In the genomic region with DNA sequence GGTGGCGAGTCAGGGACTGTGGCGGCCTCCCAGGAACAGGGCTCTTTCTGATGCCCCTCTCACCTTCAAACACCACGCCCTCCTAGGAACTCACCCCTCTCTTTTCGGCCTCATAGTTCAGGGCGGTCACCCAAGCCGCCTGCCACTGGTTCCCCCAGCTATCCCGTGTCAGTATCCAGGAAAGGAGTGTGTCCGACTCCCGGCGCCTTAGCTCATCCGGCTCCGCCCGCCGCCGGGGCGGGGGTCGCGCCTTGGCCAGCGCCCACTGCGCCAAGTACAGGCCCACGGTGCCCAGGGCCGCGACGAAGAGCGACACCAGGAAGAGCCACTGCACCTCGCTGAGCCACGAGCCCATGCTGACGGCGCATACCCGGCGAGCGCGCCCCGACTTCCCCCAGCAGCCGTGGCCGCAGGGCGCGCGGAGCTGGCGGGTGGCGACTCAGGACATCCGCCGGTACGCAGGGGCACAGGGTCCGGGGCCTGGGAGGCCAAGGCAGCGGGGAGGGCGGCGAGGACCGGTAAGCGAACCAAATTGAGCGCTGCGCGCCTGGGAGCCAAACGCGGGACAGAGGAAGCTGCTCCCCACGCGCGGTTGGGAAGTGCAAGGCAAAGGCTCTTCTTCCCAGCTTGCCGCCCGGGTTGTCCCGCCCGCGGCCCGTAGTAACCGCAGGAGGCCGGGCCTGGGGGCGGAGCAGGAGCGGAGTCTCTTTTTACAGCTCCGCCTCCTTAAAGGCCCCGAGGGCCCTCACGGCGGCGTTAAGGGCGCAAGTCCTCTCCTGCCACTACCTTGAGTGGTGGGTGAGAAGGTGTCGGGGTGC, we compare ENCODE assay signal across 8 mouse cellular contexts. TPM values are rescaled to one million over a fixed set of nuclear protein-coding genes. Genes with fewer than 3 reads are reported as not detected.
DNase-seq lines count a peak whose midpoint lies in the region; ATAC-seq and TF ChIP-seq lines count a peak whose summit lies in the region.

No protein-coding gene starts in this region.

- peaks cover 6 to 47% of the 10 kb centered on the region in 2 experiments for H3K4me1 ChIP-seq in CH12.LX (ENCODE audit: control insufficient read depth in 1 of 2, insufficient read depth in 2 of 2)
- H3K4me1 ChIP-seq in forebrain, embryonic 10.5 days, result peaks cover 24% of the 10 kb centered on the region
- H3K4me1 ChIP-seq in heart, embryonic 15.5 days (replicated peaks), result peaks cover 24% of the 10 kb centered on the region
- peaks cover 39% of the 10 kb centered on the region for H3K4me1 ChIP-seq in liver, embryonic 13.5 days (replicated peaks)
- H3K4me1 ChIP-seq in stomach, embryonic 14.5 days (ENCODE audit: control insufficient read depth, insufficient read depth, low read length), result peaks cover 8% of the 10 kb centered on the region; the same call in 1 of the 2 replicates

- no peak overlapping the region for H3K27ac ChIP-seq in CH12.LX (ENCODE audit: insufficient read depth, low read depth)
- peak overlapping the region; percentile 89 for H3K27ac ChIP-seq in forebrain, embryonic 10.5 days
- peak overlapping the region; percentile 87 for H3K27ac ChIP-seq in heart, embryonic 15.5 days
- peak overlapping the region; percentile 45 for H3K27ac ChIP-seq in liver, embryonic 13.5 days
- H3K27ac ChIP-seq in stomach, embryonic 14.5 days (ENCODE audit: low read length), result peak overlapping the region; percentile 90

- H3K79me2 ChIP-seq in CH12.LX (replicated peaks; ENCODE audit: control insufficient read depth, extremely low read depth, insufficient read depth, poor library complexity, severe bottlenecking), result no peaks in the 10 kb centered on the region

- WGBS in forebrain, embryonic 10.5 days, result under 1% methylated on average over 74 of the region's 75 CpGs
- under 1% methylated on average over 74 of the region's 75 CpGs for WGBS in heart, embryonic 15.5 days
- WGBS in liver, embryonic 13.5 days (ENCODE audit: insufficient replicate concordance), result under 1% methylated on average over 75 of the region's 75 CpGs
- WGBS in stomach, embryonic 14.5 days, result under 1% methylated on average over 75 of the region's 75 CpGs

- TF ChIP-seq EP300 in CH12.LX (IDR thresholded peaks at IDR 0.05; ENCODE audit: low read length), result no peak

- H3K9me3 ChIP-seq in CH12.LX (replicated peaks; ENCODE audit: low read length), result no peaks in the 10 kb centered on the region
- H3K9me3 ChIP-seq in forebrain, embryonic 10.5 days, result no peaks in the 10 kb centered on the region
- H3K9me3 ChIP-seq in heart, embryonic 15.5 days (replicated peaks), result no peaks in the 10 kb centered on the region
- H3K9me3 ChIP-seq in liver, embryonic 13.5 days (replicated peaks), result no peaks in the 10 kb centered on the region
- no peaks in the 10 kb centered on the region for H3K9me3 ChIP-seq in stomach, embryonic 14.5 days (ENCODE audit: control insufficient read depth, low read depth, low read length)

- DNase-seq in CH12.LX (ENCODE audit: extremely low read depth), result peak; percentile 77
- DNase-seq in c-Kit-positive CD71-negative TER-119-negative erythroid progenitor cells, embryonic 14.5 days (ENCODE audit: low read depth), result peak; percentile 69
- peak; percentile 75 for DNase-seq in forebrain, embryonic 10.5 days (ENCODE audit: extremely low spot score, low spot score)
- peak; percentile 91 to 95 for DNase-seq in kidney, postnatal 25 days
- peak; percentile 78 for DNase-seq in liver, embryonic 13.5 days
- peak; percentile 66 for DNase-seq in natural killer cell, adult 2 months (ENCODE audit: low spot score in 2 of 2)

- H3K4me2 ChIP-seq in CH12.LX (ENCODE audit: insufficient read depth, low read depth, poor library complexity, severe bottlenecking), result peak overlapping the region; percentile 85
- peak overlapping the region; percentile 78 for H3K4me2 ChIP-seq in heart, embryonic 15.5 days
- H3K4me2 ChIP-seq in liver, embryonic 13.5 days, result peak overlapping the region; percentile 98
- peak overlapping the region; percentile 85 for H3K4me2 ChIP-seq in stomach, embryonic 14.5 days (replicated peaks; ENCODE audit: low read depth, low read length)

- TF ChIP-seq RAD21 in CH12.LX (IDR thresholded peaks at IDR 0.05; ENCODE audit: low read depth, low read length), result no peak

- H3K4me3 ChIP-seq in CH12.LX (replicated peaks in 1 of 3; ENCODE audit: low read depth in 2 of 3, low read length in 2 of 3, poor library complexity in 1 of 3), result peak overlapping the region; percentile 63 to 90 (median 71)
- H3K4me3 ChIP-seq in forebrain, embryonic 10.5 days, result peak overlapping the region; percentile 88
- peak overlapping the region; percentile 77 for H3K4me3 ChIP-seq in heart, embryonic 15.5 days
- peak overlapping the region; percentile 80 for H3K4me3 ChIP-seq in liver, embryonic 13.5 days (replicated peaks)
- H3K4me3 ChIP-seq in stomach, embryonic 14.5 days (ENCODE audit: low read depth, low read length), result peak overlapping the region; percentile 93

- no peaks in the 10 kb centered on the region for H3K36me3 ChIP-seq in CH12.LX (replicated peaks in 1 of 2; ENCODE audit: control insufficient read depth in 1 of 2, insufficient read depth in 1 of 2, low read length in 1 of 2)
- no peaks in the 10 kb centered on the region for H3K36me3 ChIP-seq in forebrain, embryonic 10.5 days (replicated peaks)
- no peaks in the 10 kb centered on the region for H3K36me3 ChIP-seq in heart, embryonic 15.5 days
- H3K36me3 ChIP-seq in liver, embryonic 13.5 days, result no peaks in the 10 kb centered on the region
- H3K36me3 ChIP-seq in stomach, embryonic 14.5 days (ENCODE audit: control insufficient read depth, insufficient read depth, low read length), result no peaks in the 10 kb centered on the region

- dilution Hi-C loops in CH12.LX (cut with MboI; ENCODE audit: extremely low pct_ligation_motif_present, extremely low pct_unique_long_range_greater_than_20kb, low sequenced_read_pairs), result no loop called here

- peak; percentile 68 for TF ChIP-seq POLR2A in CH12.LX (IDR thresholded peaks at IDR 0.05; ENCODE audit: low read depth, low read length)

- ATAC-seq in heart, embryonic 15.5 days (replicated peaks; ENCODE audit: insufficient number of reproducible peaks, insufficient read depth, low FRiP score, low read depth), result peak; percentile 92
- ATAC-seq in liver, embryonic 13.5 days (ENCODE audit: low read depth), result peak; percentile 92
- ATAC-seq in stomach, embryonic 14.5 days (ENCODE audit: insufficient number of reproducible peaks, insufficient read depth, low FRiP score, low read depth), result peak; percentile 94

- H3K9ac ChIP-seq in CH12.LX (ENCODE audit: insufficient read depth, low read depth), result peak overlapping the region; percentile 59
- H3K9ac ChIP-seq in heart, embryonic 15.5 days, result peak overlapping the region; percentile 81
- H3K9ac ChIP-seq in liver, embryonic 13.5 days, result peak overlapping the region; percentile 82
- peak overlapping the region; percentile 81 for H3K9ac ChIP-seq in stomach, embryonic 14.5 days (replicated peaks; ENCODE audit: low read depth, low read length)

- in situ Hi-C loops in CH12.LX (cut with MboI; ENCODE audit: low pct_ligation_motif_present, low pct_unique_long_range_greater_than_20kb, low sequenced_read_pairs), result no loop called here

- no peak for TF ChIP-seq CTCF in CH12.LX (conservative IDR thresholded peaks at IDR 0.05 in 1 of 2, IDR thresholded peaks at IDR 0.05 in 1 of 2; ENCODE audit: low read depth in 2 of 2, low read length in 2 of 2)

- H3K27me3 ChIP-seq in CH12.LX (replicated peaks), result peaks cover 11% of the 10 kb centered on the region
- peaks cover 7% of the 10 kb centered on the region for H3K27me3 ChIP-seq in forebrain, embryonic 10.5 days (ENCODE audit: poor library complexity, severe bottlenecking)
- no peaks in the 10 kb centered on the region for H3K27me3 ChIP-seq in heart, embryonic 15.5 days
- H3K27me3 ChIP-seq in liver, embryonic 13.5 days, result no peaks in the 10 kb centered on the region
- no peaks in the 10 kb centered on the region for H3K27me3 ChIP-seq in stomach, embryonic 14.5 days (ENCODE audit: control insufficient read depth, insufficient read depth, low read length)

TF ChIP-seq in CH12.LX, 34 proteins besides CTCF, POLR2A, EP300 and RAD21 (continues in another document):
- TF ChIP-seq ETS1 (conservative IDR thresholded peaks at IDR 0.05; ENCODE audit: low read depth, low read length), result no peak
- TF ChIP-seq MAFK (IDR thresholded peaks at IDR 0.05; ENCODE audit: insufficient replicate concordance, low read length), result no peak
- TF ChIP-seq E2F4 (IDR thresholded peaks at IDR 0.05; ENCODE audit: insufficient replicate concordance, low read depth, low read length), result no peak
- TF ChIP-seq ZKSCAN1 (IDR thresholded peaks at IDR 0.05; ENCODE audit: borderline replicate concordance, low read depth, low read length), result no peak
- TF ChIP-seq BHLHE40 (IDR thresholded peaks at IDR 0.05; ENCODE audit: low read depth, low read length), result no peak
- no peak; the same call in 1 of the 2 replicates for TF ChIP-seq NRF1 (IDR thresholded peaks at IDR 0.05; ENCODE audit: low read depth, low read length)
- TF ChIP-seq ZMIZ1 (IDR thresholded peaks at IDR 0.05; ENCODE audit: low read depth, low read length), result no peak
- TF ChIP-seq SIN3A (IDR thresholded peaks at IDR 0.05; ENCODE audit: low read length), result peak; percentile 67
- TF ChIP-seq UBTF (IDR thresholded peaks at IDR 0.05; ENCODE audit: low read depth, low read length), result peak; percentile 91
- no peak; the same call in 1 of the 2 replicates for TF ChIP-seq CHD1 (IDR thresholded peaks at IDR 0.05; ENCODE audit: low read depth, low read length)
- TF ChIP-seq ELF1 (IDR thresholded peaks at IDR 0.05; ENCODE audit: low read depth, low read length), result no peak; the same call in 1 of the 2 replicates
- TF ChIP-seq MAZ (IDR thresholded peaks at IDR 0.05; ENCODE audit: low read depth, low read length), result peak; percentile 36; the same call in 1 of the 2 replicates

RNA-seq across cellular contexts. Expression of gene C2cd2, which starts 40.2 kb away (rescaled TPM):
- total RNA-seq in CH12.LX (2012; rRNA removed) (7.7 and 8.5 TPM in 2 replicates), CH12.LX (2014; rRNA removed) (11.2 and 11.3 TPM in 2 replicates)
- polyA plus RNA-seq in CH12.LX (2012; ENCODE audit: insufficient read length, low read depth), result 14.5 and 19.7 TPM in 2 replicates
- 11.7 and 16.1 TPM in 2 replicates for polyA plus RNA-seq in forebrain, embryonic 10.5 days (2016; fragmentation: Nextera tagmentation; extraction: Ambion mirVana)
- 15.2 and 18.5 TPM in 2 replicates for polyA plus RNA-seq in heart, embryonic 15.5 days (2015; fragmentation: Nextera tagmentation; extraction: Ambion mirVana)
- polyA plus RNA-seq in liver, embryonic 13.5 days (2015; fragmentation: Nextera tagmentation; extraction: Ambion mirVana), result 5.0 and 5.6 TPM in 2 replicates
- 19.2 and 22.0 TPM in 2 replicates for polyA plus RNA-seq in stomach, embryonic 14.5 days (2014; fragmentation: Nextera tagmentation; extraction: Ambion mirVana)

RNA-seq across cellular contexts. Expression of gene Zbtb21, which starts 40.3 kb away (rescaled TPM):
- total RNA-seq in CH12.LX (2012; rRNA removed) (18.3 and 24.8 TPM in 2 replicates), CH12.LX (2014; rRNA removed) (8.9 and 9.9 TPM in 2 replicates)
- 13.2 and 15.3 TPM in 2 replicates for polyA plus RNA-seq in CH12.LX (2012; ENCODE audit: insufficient read length, low read depth)
- polyA plus RNA-seq in forebrain, embryonic 10.5 days (2016; fragmentation: Nextera tagmentation; extraction: Ambion mirVana), result 15.9 and 17.4 TPM in 2 replicates
- polyA plus RNA-seq in heart, embryonic 15.5 days (2015; fragmentation: Nextera tagmentation; extraction: Ambion mirVana), result 6.4 and 7.4 TPM in 2 replicates
- 3.3 TPM in 2 replicates for polyA plus RNA-seq in liver, embryonic 13.5 days (2015; fragmentation: Nextera tagmentation; extraction: Ambion mirVana)
- polyA plus RNA-seq in stomach, embryonic 14.5 days (2014; fragmentation: Nextera tagmentation; extraction: Ambion mirVana), result 16.9 and 18.3 TPM in 2 replicates
